Mouse (Mus musculus): Measurements from ENCODE around the gene Lmntd1.

DNA sequence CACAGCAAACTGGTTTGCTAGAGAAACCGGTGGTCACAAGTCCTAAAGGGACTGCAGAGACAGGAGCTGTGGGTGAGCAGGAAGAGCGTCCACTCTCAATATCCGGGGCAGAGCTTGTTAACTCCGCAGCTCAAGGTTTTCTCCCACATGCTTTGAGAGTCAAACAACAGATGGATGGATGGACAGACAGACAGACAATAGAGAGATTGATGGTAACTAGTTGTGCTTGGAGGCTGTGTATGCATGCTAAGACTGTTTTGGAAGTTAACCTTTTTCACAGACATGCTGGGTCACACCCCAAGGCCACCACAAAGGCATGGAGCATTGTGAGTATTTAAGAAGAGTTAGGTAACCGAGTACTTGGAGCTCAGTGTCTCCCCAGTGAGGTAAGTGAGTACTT, 5.4 kb downstream of the Lmntd1 start:
- TF ChIP-seq POLR2A (IDR thresholded peaks at IDR 0.05; ENCODE audit: low read depth, low read length) (no peak), CTCF (IDR thresholded peaks at IDR 0.05; ENCODE audit: extremely low read depth, insufficient read length, insufficient replicate concordance, low read depth, low read length) (no peak)

Measured in small intestine, adult 2 months (tissue).